Mouse (Mus musculus) adrenal gland, postnatal 25 days (tissue): ENCODE measurements at regions not wholly inside any gene's neighbourhood (a gene's known extent, or its start where the extent isn't known, plus 50 kb on each side); places are given as distances from the start of the nearest gene placed in this dataset.
A peak's percentile ranks its signal among the peaks of the same experiment; 100 is the strongest.

Experiments used
- DNase-seq: peaks from one replicate; pipeline ENCODE4 v3.0.0; 2021; ENCODE audit warnings: mixed read lengths
- microRNA-seq, 2 experiments: library from miRNA; unstranded; fragments of <30 nt; microRNA quantifications; one replicate each; pipeline ENCODE4 v1.2.0; 2021

DNA sequence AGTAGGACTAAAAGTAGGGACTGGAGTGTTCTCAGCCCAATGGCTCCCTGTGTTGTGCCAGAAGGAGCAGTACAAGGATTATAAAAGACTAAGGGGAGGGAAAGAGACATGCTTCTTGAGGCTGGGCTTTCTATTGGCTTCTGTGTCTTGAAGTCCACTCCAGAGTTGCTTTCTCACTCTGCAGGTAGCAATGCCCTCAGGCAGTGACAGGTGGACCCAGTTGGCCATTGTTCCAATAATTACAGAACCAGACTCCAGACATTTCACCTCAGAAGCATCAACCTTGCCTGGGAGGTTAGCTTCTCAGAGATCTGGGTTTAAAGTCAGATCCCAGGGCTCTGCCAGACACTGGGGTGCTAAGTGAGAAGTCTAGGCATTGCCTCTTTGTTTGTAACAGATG, 136.3 kb upstream of the Tll1 start:
- no peak for DNase-seq

GRCm38 (mm10) chr8:64337356-64337755, 131.3 kb upstream of the Tll1 start:
- DNase-seq: no peak

- DNase-seq: no peak
These were observed 130.5 kb upstream of the Tll1 start for GRCm38 (mm10) chr8:64336546-64336945.

- no peak for DNase-seq
These were observed 129.4 kb upstream of the Tll1 start for GRCm38 (mm10) chr8:64335495-64335894.

- DNase-seq: peak; percentile 1
These were observed 117.9 kb upstream of the Tll1 start for GRCm38 (mm10) chr8:64323985-64324384.

GRCm38 (mm10) chr8:64320343-64320742, 114.3 kb upstream of the Tll1 start:
- DNase-seq: no peak

- no peak for DNase-seq
These were observed 113.2 kb upstream of the Tll1 start for GRCm38 (mm10) chr8:64319220-64319820.

- no peak for DNase-seq
These were observed 112.6 kb upstream of the Tll1 start for GRCm38 (mm10) chr8:64318524-64319219.

DNA sequence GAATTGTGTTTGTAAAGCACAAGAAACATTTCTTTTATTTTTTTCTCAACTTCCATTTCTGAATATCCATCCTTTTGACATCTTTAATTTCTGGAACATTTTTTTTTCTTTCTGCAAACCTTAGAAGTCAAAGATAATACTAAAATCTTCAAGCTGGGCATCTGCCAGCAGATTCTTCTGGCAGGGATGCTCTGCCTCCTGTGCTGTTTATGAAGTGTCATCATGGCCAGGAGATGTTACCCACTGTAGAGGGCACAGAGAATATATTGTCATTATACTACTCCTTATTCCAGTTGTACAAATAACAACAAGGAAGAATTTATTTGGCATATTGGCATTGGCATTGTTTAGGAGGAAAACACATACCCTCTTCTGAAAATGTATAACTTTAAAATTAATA, 111.7 kb upstream of the Tll1 start:
- no peak for DNase-seq

GRCm38 (mm10) chr8:64307995-64308394, 101.9 kb upstream of the Tll1 start:
- no peak for DNase-seq

DNA sequence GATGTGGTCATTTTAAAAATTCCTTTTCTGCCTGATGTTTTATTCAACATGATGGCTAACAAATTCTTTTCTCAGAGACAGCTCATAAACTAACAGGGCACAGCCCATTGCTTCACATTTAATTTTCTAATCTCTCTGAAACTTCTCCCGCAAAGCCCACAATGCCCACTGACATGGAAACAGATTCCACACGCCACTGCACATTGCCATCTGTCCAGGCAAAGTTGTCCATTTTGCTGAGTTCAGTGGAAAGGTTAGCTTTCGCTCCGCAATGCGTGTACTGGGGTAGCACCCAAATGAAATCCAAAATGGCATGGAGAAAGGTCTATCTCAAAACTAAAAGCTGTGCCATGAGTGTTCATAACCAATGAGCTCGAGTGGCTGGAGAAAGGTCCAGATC, 76.7 kb upstream of the Tll1 start:
- DNase-seq: no peak

DNA sequence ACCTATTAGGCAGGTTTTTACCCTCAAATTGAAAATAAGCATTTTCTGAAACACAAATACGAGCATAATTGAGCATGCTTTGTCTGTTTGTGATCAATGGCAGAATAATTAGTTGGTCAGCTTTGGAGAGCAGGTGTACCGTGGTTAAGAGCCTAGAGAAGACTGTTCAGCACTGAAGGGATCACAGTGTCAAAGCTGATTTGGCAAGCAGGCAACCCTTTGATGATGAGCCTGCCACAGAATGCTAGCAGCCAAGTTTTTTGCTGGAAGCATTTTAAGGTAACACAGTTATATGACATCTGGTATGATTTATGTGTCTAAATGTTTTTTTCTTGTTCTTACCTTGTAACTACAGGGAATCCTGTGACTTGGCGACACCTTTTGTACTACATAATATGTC, 75.5 kb upstream of the Tll1 start:
- DNase-seq: no peak

DNA sequence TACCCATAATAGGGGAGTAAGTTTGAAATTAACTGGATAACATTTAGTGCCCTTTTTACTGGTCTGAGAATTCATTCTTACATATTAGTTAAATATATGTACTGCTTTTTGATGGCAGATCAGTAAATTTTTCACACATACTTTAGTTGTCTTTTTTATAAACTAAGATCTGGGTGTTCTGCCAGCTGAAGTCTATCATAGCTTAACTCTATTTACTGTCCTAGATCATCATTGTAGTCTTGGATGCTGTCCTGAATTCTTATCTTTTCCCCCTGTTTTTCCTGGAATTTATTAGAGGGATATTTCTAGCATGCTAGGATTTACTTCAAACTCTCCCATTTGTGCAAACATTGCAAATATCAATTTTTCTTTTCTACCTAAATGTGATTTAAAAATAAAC, 74.3 kb upstream of the Tll1 start:
- no peak for DNase-seq

DNA sequence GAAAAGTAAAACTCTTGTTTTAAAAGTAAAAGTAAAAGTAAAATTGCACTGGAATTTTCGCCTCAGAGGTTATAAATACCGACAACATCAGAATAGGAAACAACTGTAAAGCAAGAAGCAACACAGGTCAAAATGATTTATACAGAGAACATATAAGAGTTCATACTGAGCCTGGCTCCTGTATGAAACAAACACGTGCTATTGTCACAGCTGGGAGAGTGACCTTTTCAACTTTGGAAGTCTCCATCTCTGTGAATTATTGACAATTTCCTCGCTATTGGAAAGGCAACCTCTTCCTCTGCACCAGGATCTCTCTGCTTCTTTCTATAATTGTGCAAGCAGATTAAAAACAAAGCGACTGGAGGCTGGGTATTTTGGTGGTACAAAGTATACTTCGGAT, 70.0 kb upstream of the Tll1 start:
- no peak for DNase-seq

- no peak for DNase-seq
These were observed 59.4 kb upstream of the Tll1 start for GRCm38 (mm10) chr8:64265304-64265945.

Small RNA genes in the stretch of these regions (microRNA-seq; reads per million reads assigned to microRNA genes)
- gene Mir710: 0 reads per million in 2 experiments
